Mouse (Mus musculus): ENCODE measurements at regions not wholly inside any gene's neighbourhood (a gene's known extent, or its start where the extent isn't known, plus 50 kb on each side); places are given as distances from the start of the nearest gene placed in this dataset.

DNA sequence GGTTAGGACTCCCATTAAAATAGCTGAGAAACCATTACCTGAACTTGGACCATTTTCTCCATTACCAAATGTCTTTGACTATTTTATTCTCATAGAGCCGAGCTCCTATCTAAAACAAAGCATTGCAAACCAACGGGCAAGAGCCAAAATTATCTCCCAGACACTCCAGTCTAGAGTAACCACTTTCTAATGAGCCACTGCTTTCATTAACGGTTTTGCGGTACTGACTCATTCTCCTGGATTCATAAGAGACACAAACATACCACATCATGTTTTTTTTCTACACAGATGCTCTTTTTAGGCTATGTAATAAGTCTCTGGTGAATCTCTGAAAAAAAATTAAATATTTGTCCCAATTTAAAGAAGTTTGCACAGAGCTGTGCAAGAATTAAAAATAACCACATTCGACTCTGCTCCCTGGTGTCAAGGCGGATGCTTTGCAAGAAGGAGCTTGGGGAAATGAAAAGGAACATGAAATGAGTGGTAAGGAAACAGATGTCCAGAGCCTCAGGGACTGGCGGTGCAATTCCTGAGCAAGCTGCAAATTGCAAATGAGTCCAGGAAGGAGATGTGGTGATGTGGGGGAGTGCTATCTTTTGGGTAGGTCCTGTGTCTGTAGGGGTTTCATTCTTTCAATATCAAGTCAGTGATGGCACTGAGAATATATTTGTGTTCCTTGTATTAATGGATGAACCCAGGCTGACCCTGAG, 143.8 kb upstream of the Phactr1 start:
- Histone ChIP-seq H3K27ac (peak overlapping the region; percentile 50), H3K4me3 (no peak overlapping the region)
- DNase-seq: peak; percentile 36
- no peak for TF ChIP-seq CTCF (IDR thresholded peaks at IDR 0.05)
- intact Hi-C loops (cut with DNase I): no loop called here

DNA sequence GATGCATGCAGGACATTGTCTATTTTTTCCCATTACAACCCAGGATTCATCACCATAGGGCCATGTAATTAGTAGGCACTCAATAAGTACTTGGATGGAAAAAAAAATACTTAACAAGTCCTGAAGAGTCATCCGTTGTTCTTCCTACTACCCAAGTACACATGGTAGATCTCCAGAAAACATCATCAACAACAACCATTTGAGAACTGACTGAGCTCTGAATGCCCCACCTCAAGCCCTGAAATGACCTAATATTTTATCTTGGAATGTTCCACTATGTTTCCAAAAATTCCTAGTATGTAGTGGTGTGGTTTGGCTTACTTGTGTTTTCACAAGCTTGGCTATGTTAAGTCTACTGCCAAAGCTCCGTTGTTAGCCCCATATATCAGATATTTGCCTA, 142.4 kb upstream of the Phactr1 start:
- intact Hi-C loops (cut with DNase I): no loop called here
- Histone ChIP-seq H3K4me3 (no peak overlapping the region), H3K27ac (peak overlapping the region; percentile 50)
- no peak for TF ChIP-seq CTCF (IDR thresholded peaks at IDR 0.05)
- DNase-seq: no peak

- DNase-seq: no peak
- intact Hi-C loops (cut with DNase I): no loop called here
- H3K27ac ChIP-seq: no peak overlapping the region; the same call in 1 of the 2 replicates
- H3K4me3 ChIP-seq: no peak overlapping the region
- TF ChIP-seq CTCF (IDR thresholded peaks at IDR 0.05): no peak
Measured at GRCm38 (mm10) chr13:42544536-42545094, 135.8 kb upstream of the Phactr1 start.

- Histone ChIP-seq H3K4me3 (no peak overlapping the region), H3K27ac (peak overlapping the region; percentile 44)
- DNase-seq: no peak
- intact Hi-C loops (cut with DNase I): no loop called here
- TF ChIP-seq CTCF (IDR thresholded peaks at IDR 0.05): peak; percentile 6; the same call in 1 of the 2 replicates
Measured at GRCm38 (mm10) chr13:42546389-42546788, 134.0 kb upstream of the Phactr1 start.

DNA sequence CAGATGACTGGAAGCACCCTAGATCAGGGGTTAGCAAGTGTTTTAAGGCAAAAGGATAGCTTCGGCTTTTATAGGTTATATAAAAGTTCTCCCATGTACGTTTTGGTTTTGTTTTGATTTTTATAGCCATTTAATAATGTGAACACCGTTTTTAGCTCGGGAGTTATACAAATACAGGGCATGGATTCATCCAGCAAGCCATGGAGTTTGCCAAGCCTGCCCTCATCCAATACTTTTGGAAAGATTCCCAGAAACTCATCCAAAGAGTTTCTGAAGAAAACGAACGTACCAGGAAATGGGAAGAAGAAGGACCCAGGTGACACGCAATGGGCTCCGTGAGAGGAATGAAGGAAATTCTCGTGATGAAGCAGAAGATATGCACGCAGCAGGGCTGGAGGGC, 133.6 kb upstream of the Phactr1 start:
- intact Hi-C loops (cut with DNase I): no loop called here
- no peak overlapping the region for H3K4me3 ChIP-seq
- no peak for TF ChIP-seq CTCF (IDR thresholded peaks at IDR 0.05)
- peak overlapping the region; percentile 44; the same call in 1 of the 2 replicates for H3K27ac ChIP-seq
- no peak for DNase-seq

DNA sequence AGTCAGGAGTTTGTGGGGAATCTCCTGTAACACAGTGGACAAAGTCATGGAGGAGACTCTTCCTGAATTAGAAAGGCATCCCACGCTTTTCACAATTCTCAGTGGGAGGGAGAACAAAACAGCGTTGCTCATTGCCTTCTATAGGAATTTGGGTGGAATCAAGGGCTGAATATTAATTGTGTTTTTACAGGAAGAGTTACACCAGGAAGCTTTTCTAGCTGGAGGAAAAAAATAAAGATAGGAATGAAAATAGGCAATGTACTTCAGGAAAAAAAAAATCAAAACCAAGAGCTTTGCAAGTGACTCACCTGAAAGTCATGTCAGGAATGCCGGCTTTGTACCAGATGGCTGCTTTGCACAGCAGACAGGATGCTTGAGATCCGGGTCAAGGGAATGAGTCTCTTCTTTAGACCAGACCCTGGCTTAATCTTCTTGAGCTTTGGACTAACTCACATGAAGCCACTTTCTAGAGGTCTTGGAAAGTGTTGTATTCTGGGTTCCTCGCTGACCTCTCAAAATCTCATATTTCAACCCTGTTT, 131.3 kb upstream of the Phactr1 start:
- intact Hi-C loops (cut with DNase I): no loop called here
- peak overlapping the region; percentile 63 for H3K27ac ChIP-seq
- H3K4me3 ChIP-seq: no peak overlapping the region
- DNase-seq: peak; percentile 38
- no peak for TF ChIP-seq CTCF (IDR thresholded peaks at IDR 0.05)

DNA sequence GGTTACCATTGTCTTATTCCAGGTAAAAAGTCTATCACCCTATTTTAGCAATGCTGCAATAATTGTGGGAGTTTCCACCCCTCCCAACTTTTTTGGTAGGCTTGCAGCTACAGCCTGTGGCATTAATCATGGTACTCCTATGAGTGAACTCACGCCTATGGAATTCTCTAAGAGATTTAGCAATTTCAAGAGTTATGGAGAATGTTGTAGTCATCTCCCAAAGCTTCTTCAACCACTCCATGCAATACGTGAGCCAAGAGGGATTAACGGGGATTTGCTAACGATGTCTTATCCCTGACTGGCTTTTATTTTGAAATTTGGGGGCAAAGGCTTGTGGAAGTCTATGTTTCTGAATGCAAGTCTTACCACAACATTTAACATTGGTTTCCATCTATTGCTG, 125.5 kb upstream of the Phactr1 start:
- intact Hi-C loops (cut with DNase I): no loop called here
- no peak for DNase-seq
- TF ChIP-seq CTCF (IDR thresholded peaks at IDR 0.05): no peak
- Histone ChIP-seq H3K4me3 (no peak overlapping the region), H3K27ac (no peak overlapping the region)

DNA sequence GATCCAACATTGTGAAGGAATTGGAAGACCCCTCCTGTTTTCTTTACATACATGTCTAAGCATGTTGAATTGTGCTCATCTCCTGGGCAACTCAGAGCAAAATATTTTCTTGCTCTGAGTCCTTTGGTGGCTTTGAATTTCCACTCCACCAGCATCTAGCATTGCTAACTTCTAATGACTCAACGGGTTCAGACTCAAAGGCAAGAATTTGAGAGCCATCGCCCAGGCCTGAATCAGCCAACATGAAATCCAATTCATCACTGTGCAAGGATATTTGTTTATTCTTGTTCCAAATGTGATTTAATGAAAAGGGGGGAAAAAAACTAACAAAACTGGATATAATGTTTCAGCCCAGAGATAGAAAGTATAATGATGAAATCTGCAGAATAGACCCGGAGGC, 121.9 kb upstream of the Phactr1 start:
- Histone ChIP-seq H3K4me3 (no peak overlapping the region), H3K27ac (0 out of 2 replicates have a peak overlapping the region, but pooled peaks have one; percentile 31)
- intact Hi-C loops (cut with DNase I): no loop called here
- no peak for DNase-seq
- TF ChIP-seq CTCF (IDR thresholded peaks at IDR 0.05): no peak

GRCm38 (mm10) chr13:42561446-42561845, 119.0 kb upstream of the Phactr1 start:
- intact Hi-C loops (cut with DNase I): no loop called here
- no peak for TF ChIP-seq CTCF (IDR thresholded peaks at IDR 0.05)
- DNase-seq: no peak

DNA sequence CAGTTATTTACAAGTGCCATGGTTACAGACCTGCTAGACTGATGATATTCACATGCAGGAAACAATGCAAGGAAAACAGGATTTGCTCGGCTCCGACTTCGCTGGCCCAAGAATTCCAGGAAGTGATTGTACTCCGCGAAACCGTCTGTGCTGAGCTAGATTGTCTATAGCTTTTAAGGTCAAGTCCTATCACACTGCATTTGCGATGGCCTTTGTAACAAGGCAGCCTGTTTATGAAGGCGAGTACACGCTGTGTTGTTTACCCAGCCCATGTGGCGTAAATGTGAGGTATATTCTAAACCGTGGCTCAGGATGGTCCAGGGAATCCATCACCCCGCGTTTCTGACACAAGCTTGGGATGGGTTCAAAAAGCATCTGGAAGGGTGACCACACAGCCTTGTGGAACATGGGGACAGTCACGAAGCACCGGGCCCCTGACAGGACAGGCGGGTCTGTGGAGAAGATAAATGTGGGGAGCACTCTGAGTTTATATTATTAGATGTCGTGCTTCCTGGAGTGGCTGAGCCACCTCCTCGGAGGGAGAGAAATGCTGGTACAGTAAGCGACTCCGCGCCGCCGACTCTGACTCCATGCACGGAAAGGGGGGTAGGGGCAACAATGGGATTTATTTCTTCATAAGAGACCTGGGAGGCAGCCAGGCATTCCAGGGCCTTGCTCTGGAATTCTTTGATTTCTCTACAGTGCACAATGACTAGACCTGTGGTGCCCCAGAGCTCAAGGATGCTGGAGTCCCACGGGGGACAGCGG, 114.9 kb upstream of the Phactr1 start:
- H3K4me3 ChIP-seq: peak overlapping the region; percentile 25; the same call in 1 of the 2 replicates
- H3K27ac ChIP-seq: peak overlapping the region; percentile 78
- DNase-seq: no peak
- TF ChIP-seq CTCF (IDR thresholded peaks at IDR 0.05): no peak
- intact Hi-C loops (cut with DNase I): no loop called here

More at GRCm38 (mm10) chr13:42561446-42561845, 119.0 kb upstream of the Phactr1 start:
- no peak overlapping the region for H3K4me3 ChIP-seq
- no peak overlapping the region for H3K27ac ChIP-seq

- no peak for DNase-seq
- intact Hi-C loops (cut with DNase I): no loop called here
- no peak for TF ChIP-seq CTCF (IDR thresholded peaks at IDR 0.05)
- Histone ChIP-seq H3K27ac (peak overlapping the region; percentile 46), H3K4me3 (no peak overlapping the region)
Measured at GRCm38 (mm10) chr13:42570600-42571348, 109.6 kb upstream of the Phactr1 start.

- Histone ChIP-seq H3K27ac (peak overlapping the region; percentile 38; the same call in 1 of the 2 replicates), H3K4me3 (no peak overlapping the region)
- no peak for TF ChIP-seq CTCF (IDR thresholded peaks at IDR 0.05)
- intact Hi-C loops (cut with DNase I): no loop called here
- no peak for DNase-seq
Measured at GRCm38 (mm10) chr13:42574189-42574588, 106.2 kb upstream of the Phactr1 start.

Data from gastrocnemius, adult 2 months (tissue).